Mouse (Mus musculus) B cell, adult 62 days (primary cell): ENCODE measurements around the gene Trim21. TPM values are rescaled to one million over a fixed set of nuclear protein-coding genes. Genes with fewer than 3 reads are reported as not detected.

ENCODE experiments used
- total RNA-seq: library from RNA; stranded (reverse); gene quantifications from 4 replicates; pipeline ENCODE4 v1.2.4, GENCODE M21; 2023

The Trim21 gene
- 32.2 to 40.5 TPM (median 36.2 TPM) in 4 replicates for total RNA-seq

GRCm38 (mm10) chr7:102564999-102565997 lies at the start of gene Trim21:
TSS of gene Trim21 (minus strand) at chr7:102565486.

GRCm38 (mm10) chr7:102597378-102598031 lies 32.2 kb upstream of the Trim21 start, which contains the start of gene Olfr552:
TSS of gene Olfr552 (plus strand) at chr7:102597770.

GRCm38 (mm10) chr7:102591786-102592185 lies 26.5 kb upstream of the Trim21 start, which contains the start of gene Olfr551:
TSS of gene Olfr551 (minus strand) at chr7:102591886.

GRCm38 (mm10) chr7:102571142-102571541 lies 5.9 kb upstream of the Trim21 start, which contains the start of gene Olfr550:
TSS of gene Olfr550 (plus strand) at chr7:102571442.

GRCm38 (mm10) chr7:102549570-102549969 lies 15.7 kb downstream of the Trim21 start, which contains the start of gene Olfr549:
TSS of gene Olfr549 (plus strand) at chr7:102549870.

GRCm38 (mm10) chr7:102540596-102540995 lies 24.7 kb downstream of the Trim21 start, which contains the start of gene Olfr548-ps1:
TSS of gene Olfr548-ps1 (plus strand) at chr7:102540896.

GRCm38 (mm10) chr7:102534449-102534848 lies 30.8 kb downstream of the Trim21 start, which contains the start of gene Olfr547:
TSS of gene Olfr547 (plus strand) at chr7:102534749.

Other genes with a start within 250 kb of the Trim21 start
- 39.8 to 52.1 TPM (median 45.3 TPM) in 4 replicates for gene Rrm1, start 123.8 kb downstream of the Trim21 start, total RNA-seq
- not detected in 4 replicates for gene Olfr543, start 83.8 kb downstream of the Trim21 start, total RNA-seq
- not detected in 4 replicates for gene Olfr544, start 77.2 kb downstream of the Trim21 start, total RNA-seq
- not detected in 4 replicates for gene Olfr545, start 65.9 kb downstream of the Trim21 start, total RNA-seq
- not detected in 4 replicates for gene Olfr547, start 30.7 kb downstream of the Trim21 start, total RNA-seq
- not detected in 4 replicates for gene Olfr548-ps1, start 24.6 kb downstream of the Trim21 start, total RNA-seq
- gene Olfr549, start 15.6 kb downstream of the Trim21 start, total RNA-seq = not detected in 4 replicates
- not detected in 4 replicates for gene Olfr550, start 6.0 kb upstream of the Trim21 start, total RNA-seq
- not detected in 4 replicates for gene Olfr551, start 26.4 kb upstream of the Trim21 start, total RNA-seq
- not detected in 4 replicates for gene Olfr552, start 32.3 kb upstream of the Trim21 start, total RNA-seq
- not detected in 4 replicates for gene Olfr553, start 52.7 kb upstream of the Trim21 start, total RNA-seq
- not detected in 4 replicates for gene Olfr554, start 72.9 kb upstream of the Trim21 start, total RNA-seq
- gene Olfr555, start 93.3 kb upstream of the Trim21 start, total RNA-seq = not detected in 4 replicates
- not detected in 4 replicates for gene Olfr556, start 99.4 kb upstream of the Trim21 start, total RNA-seq
- gene Trim68, start 121.8 kb upstream of the Trim21 start, total RNA-seq = 11.7 to 17.4 TPM (median 15.2 TPM) in 4 replicates
- not detected in 4 replicates for gene Olfr557, start 130.4 kb upstream of the Trim21 start, total RNA-seq
- gene Olfr558, start 136.7 kb upstream of the Trim21 start, total RNA-seq = not detected in 4 replicates
- gene Olfr33, start 153.6 kb upstream of the Trim21 start, total RNA-seq = not detected in 4 replicates
- not detected in 4 replicates for gene Olfr559, start 162.0 kb upstream of the Trim21 start, total RNA-seq
- not detected in 4 replicates for gene Olfr560, start 193.9 kb upstream of the Trim21 start, total RNA-seq
- not detected in 4 replicates for gene Olfr78, start 194.0 kb upstream of the Trim21 start, total RNA-seq
- not detected in 4 replicates for gene Olfr561, start 205.7 kb upstream of the Trim21 start, total RNA-seq
- gene Olfr564, start 238.0 kb upstream of the Trim21 start, total RNA-seq = not detected in 4 replicates